Mouse (Mus musculus) frontal cortex, postnatal 36 days (tissue): ENCODE measurements at regions not wholly inside any gene's neighbourhood (a gene's known extent, or its start where the extent isn't known, plus 50 kb on each side); places are given as distances from the start of the nearest gene placed in this dataset.
A peak's percentile ranks its signal among the peaks of the same experiment; 100 is the strongest.

Experiments
- DNase-seq, 2 experiments: peaks; one replicate each; pipeline ENCODE4 v3.0.0; 2022; ENCODE audit warnings: low spot score in 2 of 2

DNA sequence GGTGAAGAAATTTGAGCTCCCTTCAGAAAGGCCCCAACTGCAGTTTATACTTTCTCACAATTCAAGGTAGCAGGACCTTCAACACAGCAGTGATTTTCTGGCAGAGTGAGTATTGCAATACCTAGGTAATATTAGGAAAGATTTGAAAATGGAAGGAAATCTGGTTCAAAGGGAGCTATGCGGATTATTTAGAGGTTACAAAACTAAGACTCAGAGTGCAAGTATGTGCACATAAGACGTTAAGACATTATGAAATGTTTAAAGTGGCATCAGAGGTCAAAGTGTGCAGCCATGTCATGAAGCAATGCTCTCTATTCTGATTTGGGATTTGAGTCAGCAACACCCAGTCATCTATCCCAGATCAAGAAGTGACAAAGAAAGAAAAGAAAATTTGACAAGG is 164.6 kb downstream of the Ptn start:
- no peak for DNase-seq

DNA sequence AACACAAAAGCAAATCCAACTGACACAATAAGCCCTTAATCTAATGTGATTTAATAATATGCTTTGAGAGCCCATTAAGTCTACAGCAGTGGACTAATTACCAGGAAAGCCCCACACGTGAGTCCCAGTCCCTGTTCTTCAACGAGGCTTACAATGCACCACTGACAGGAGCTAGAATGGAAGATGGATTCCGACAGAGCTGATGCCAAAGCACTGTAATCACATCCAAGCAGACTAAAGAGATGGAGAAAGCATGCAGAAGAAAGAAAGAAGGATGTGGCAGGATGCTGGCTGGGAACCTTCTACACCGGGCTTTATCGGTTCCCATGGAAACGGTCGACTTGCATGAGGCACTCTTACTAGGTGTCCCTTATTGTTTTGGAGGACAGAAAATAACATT is 165.1 kb downstream of the Ptn start:
- peak in 1 of 2 experiments; percentile 1 for DNase-seq

DNA sequence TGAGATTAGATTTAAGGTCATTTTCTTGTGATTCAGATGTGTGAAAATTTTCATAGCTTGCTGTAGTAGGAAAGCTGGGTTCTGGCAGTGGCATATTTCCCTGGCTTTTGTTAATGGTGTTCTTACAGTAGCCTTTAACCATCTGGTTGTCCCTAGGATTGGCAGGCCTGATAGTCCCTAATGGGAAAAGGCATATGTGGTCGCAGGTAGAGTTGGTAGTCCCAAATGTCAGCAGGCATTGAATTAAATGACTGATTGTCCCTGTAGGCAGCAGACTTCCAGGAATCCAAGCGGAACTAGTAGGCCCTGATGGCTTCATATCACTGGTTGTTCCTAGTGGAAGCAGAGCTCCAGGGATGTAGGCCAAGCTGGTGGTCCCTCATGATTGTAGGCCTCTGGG is 173.0 kb downstream of the Ptn start:
- DNase-seq, result no peak

DNA sequence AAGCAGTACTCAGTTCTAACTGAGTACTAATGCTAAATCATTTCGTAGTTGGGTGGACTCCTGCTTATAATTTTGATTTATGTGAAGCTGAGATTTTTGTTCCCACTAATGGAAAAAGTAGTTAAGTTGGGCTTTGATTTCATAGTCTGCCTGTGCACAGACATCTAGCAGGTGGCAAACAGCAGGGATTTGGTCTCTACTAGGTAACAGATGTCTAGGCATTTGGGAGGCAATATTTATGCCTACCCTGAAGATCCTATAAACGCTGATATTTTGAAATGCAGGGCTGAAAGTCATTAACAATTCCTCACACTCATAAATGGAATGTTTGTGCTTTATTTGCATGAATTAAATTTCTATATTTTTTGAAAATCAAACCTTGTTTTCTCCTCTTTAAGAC is 182.4 kb downstream of the Ptn start:
- DNase-seq, result no peak

DNA sequence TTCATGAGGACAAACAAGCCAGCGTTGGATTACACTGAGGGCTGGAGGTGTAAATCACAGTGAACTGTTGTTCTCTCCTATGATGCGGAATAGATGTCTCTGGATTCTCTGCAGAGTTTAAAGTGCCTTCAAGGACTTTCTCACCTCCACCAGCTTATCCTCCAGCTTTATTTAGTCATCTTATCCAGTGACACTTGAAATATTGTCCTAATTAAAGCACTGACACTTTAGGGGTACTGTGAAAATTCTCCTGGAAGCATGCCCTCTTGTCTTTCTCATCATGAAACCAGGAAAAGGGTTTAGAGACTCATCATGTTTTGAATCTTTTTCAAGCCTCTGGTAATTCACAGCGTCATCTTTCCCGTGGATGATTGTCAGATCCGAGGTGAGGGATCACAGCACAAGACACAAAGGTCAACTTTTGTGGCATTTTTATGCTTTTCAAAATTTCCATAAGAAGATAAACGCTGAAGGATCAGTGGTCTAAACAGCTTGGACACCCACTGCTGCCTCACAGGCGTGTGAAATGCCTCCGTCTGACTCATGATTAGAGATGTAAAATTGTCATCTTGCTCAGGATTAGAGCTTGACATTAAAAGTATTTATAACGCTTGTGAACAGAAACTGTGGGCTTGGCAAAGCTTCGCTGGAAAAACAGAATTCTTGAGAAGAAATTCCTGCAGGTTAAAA is 201.6 kb downstream of the Ptn start:
- DNase-seq, result peak; percentile 21 to 61

DNA sequence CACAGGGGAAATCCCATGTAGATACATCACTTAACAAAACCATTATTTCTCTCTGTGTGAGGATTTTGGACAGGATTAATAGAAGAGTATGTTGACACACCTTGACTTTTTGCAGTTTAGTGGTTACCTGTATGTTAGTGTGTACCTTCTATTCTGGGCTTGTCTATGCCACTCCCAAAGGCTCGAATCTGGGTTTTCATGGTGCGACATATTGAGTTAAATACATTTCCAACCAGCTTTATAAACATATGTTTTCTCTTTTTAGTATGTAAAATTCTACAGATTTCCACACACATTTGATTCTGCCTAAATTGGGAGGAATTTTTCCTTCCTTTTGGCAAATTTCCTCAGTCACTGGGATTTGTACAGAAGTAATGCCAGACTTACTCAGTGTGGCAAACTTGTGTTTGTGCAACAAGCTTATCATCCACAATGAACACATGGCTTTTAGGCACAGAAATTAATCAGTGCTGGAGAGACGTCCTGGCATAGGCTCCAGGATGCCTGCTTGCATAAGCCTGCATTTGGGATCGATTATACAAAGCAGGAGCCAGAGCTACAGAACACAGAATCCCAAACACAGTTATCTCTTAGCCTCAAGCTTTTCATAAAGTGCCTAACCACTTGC is 204.3 kb downstream of the Ptn start:
- no peak for DNase-seq

DNA sequence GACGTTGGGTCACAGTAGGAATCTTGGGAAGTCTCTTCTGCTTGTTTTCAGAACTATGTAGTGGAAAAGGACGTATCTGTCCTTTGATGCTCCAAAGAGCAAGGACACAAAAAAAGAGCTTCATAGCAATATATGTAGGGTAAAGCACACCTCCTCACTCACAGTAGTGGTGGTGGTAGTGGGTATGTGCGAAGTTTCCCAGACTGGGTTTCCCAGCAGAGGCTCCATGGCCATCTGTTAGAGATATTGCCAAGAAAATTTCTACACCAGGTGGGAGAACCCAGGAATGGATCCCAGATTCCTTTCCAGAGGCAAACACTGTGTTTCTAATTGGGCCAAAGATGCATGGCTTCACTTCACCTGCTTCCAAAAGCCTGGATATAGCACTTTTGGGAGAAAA is 205.2 kb downstream of the Ptn start:
- DNase-seq, result peak; percentile 56 to 85

DNA sequence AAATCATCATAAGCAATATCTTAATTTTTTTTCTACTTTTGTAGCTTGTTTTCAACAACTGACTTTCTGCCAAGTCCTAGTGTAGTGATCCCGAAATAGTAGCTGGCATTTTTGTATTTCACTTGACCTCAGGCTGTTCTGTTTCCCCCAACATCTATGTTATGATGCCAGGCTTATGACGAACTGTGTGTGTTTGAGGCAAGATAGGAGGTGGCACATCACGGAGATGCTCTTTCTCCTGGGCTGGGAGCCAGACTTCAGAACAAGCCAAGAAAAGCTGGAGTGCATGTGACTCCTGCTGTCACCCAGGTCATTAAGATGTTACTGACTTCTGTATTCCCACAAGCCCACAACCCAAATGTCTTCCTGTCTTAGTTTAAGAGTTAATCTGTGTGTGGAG is 208.7 kb downstream of the Chrm2 start:
- peak in 1 of 2 experiments; percentile 17 for DNase-seq

DNA sequence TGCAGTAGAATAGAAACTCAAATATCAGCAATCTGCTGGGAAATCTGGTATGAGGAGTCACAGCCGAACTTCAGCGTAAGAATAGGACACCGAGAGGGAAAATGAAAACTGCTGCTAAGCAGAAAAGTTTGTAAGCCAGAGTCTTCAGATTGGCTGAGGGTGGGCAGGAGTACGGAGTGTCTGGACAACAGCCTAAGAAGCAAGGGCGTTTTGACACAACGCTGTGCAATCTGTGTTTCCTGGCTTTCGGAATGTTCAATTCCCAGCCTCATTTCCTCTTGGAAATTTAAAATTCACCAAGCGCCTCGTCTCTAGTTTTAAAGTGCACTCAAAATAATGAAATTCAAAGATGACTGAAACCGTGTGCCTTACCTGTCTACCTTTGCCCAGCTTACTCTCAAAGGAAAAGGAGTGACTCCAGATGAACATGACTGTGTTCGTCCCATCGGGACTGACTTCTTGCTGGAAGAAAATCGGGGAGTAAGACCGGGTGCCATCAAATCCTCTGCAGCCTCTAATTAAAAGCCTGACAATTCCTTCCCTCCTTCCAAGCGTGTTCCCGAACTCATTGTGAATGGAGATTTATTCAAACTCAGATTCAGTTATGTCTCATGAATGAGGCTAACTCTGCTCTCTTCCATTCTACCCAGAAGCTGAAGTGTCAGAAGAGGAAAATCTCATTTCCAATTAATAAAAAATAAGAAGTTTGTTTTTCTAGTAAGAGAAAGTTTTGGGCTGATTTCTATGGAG is 203.2 kb downstream of the Chrm2 start:
- DNase-seq, result peak in 1 of 2 experiments; percentile 9

DNA sequence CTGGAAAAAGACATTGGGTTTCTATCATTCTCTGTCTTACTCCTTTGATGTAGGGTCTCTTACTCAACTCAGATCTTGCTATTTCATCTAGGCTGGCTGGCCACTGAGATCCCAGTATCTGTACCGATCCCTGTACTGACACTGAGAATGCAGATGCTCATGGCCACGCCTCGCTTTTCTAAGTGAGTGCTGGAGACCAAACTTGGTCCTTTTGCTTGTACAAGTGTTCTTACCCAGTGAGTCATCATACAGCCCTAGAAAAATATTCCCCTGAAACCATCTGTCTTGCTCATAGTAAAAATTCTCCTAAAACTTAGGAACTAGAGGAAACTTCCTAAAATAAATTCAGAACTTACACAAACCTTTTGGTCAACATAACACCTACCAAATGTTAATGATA is 193.2 kb downstream of the Chrm2 start:
- DNase-seq, result no peak
